Mouse (Mus musculus): ENCODE data around the gene B3gnt2. TPM values are rescaled to one million over a fixed set of nuclear protein-coding genes. Genes with fewer than 3 reads are reported as not detected.

The B3gnt2 gene
- total RNA-seq (2022): 100 to 1,000 TPM in 1 of 4 experiments, 10 to 100 TPM in 3; 55.0 to 101 (median 68.4) TPM

DNA sequence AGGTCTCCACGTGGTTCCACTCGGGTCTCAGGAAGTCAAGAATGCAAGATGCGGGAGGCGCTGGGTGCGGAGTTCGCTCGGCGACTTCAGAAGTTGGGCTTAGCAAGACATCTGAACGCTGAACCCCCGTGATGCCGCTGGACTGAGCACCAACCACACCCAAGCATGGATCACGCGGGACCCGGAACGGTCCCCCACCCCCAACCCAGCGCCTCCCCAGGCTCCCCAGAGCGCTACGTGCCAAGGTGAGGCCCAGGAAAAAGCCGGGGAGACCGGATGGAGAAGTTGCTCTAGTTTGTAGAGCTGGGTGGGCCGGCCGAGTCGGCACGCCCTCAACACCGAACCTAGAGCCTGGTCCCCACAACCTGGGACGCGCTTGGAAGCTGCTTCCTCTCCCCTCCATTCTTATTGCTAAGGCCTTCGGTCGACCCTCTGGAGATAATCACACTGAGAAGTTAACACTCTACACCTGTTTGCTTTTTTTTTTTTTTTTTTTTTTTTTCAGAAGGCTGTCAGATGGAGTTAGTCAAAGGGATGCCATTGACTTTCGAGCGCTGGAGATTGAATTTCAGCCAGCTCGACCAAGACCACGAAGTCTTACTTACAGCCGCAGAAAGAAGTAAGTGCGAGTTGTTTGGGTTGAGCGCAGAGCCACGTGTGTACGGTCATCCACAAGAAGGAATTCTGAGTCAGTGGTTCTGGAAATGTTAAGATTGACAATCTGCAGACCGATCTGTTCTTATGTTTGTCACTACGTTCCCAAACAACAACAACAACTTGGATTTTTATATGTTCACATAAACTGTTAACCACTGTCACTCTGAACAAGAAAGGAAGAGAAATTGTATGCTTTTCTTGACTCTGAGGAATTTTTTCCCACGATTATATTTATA is at the start of gene B3gnt2:
Gene B3gnt2, minus strand, starts transcription at position 627 of the 893 bp plus-strand sequence.
- peak; percentile 53 for DNase-seq

DNA sequence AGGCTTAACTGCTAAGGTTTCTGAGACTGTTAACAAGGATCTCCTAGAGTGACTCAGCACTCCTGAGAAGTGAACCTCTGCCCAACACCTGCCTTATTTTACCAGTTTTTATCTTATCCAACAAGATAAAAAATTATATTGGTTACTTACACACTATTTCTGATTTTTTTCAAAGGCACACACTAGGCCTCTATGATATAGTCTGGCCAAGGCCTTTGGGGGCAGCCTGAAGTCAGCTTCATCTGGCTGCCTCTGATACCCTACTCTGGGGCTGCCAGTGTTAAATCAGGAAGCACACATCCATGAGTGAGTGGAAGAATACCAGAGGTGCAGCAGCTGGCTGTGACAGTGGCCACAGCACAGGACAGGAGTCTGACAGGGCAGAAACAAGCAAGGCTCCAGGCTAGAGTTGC is 45.7 kb upstream of the B3gnt2 start:
- DNase-seq: no peak

DNA sequence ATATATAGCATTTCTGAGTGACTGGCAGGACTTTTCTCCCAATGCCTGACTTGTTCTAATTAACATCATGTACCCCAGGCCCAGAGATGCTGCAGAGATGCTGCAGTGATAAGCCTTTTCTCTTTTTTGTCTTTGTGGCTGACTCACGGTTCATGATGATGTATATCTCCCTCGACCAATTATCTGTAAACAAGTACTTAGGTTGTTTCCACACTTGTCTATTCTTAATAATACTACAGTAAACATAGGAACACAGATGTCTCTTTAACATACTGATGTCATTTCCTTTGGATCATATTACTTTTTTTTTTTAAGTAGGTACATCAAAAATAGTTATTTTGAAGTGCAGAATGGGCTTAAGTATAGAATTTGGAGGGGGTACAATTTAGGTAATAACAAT is 42.2 kb upstream of the B3gnt2 start:
- DNase-seq: no peak

DNA sequence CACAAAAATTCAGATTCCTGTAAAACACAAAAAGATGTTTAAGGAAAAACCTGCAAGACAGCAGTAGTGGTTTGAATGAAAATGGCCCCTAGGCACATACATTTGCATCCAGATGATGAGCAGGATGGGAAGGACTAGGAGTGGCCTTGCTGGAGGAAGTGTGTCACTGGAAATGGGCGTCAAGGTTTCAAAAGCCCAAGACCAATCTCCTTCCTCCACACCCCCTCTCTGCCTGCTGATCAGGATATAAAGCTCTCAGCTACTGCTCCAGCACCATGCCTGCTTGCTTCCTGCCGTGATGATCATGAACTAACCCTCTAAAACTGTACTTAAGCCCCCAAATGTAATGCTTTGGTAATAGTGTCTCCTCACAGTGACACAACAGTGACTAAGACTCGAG is 39.3 kb upstream of the B3gnt2 start:
- no peak for DNase-seq

DNA sequence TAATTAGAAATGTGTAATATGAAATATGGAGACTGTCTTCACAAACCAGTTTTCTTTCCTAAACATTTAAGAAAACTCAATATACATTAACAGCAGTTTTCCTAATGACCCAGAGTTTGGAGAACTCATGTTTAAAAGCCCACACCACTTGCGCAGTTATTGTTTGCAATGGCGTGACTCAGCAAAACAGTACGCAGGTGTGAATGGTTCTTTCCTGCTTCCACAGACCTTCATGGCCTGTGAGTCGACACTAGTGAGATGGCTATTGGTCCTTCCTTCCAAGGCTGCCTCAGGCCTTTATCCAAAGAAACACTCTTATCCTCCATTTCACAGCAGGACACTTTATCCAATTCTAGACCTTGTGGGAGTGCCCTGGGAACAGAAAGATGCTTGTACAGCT is 36.9 kb upstream of the B3gnt2 start:
- DNase-seq: no peak

DNA sequence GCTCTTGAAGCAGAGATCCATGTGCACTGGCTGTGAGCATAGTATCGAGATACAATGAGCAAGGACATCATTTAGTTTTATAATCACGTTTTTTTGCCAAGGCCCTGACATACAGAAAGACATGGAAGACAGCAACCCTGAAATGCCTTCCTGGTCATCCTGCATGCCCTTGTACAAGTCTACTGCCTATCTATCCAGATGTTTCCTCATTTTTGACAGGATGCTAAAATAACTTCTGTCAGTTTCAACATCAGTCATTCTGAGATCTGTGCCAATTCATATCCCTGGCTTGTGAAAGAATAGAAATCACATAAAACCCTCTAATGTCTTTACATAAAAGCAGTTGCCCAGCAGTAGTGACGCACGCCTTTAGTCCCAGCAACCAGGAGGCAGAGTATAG is 36.4 kb upstream of the B3gnt2 start:
- DNase-seq: no peak

DNA sequence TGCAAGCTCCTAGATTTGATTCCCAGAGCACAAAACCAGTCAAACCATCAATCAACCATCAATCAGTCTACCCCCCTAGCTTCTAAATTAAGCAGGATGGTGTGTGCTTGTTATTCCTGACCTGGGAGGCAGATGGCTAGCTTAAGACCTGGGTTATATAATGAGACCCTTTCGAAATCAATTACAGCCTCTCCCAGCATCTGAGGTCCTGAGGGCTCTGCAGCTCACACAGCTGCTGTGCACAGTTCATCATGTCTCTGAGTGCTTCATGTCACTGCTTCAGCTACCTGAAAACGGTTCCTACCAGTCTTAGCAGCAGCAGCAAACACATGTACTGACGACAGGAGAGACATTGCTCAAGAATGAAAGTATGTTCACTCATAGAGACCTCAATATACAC is 32.3 kb upstream of the B3gnt2 start:
- no peak for DNase-seq

DNA sequence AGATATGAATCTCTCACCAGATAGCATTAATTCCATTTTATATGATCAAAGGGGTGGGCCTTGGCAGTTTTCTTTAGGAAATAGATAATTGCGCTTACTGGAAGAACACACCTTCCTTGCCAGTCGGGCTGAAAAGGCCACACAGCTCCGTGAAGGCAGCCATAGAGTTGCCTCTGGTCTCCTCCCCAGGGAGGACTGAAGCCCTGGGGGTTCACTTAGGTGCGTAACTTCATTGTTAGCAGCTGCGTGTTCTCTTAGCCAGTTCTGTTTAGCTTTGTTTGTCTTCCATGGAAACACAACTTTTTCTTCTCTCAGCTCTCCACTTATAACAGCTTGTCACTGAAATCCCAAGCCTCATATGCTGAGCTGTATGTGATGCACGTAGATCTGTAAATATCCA is 31.7 kb upstream of the B3gnt2 start:
- DNase-seq: no peak

DNA sequence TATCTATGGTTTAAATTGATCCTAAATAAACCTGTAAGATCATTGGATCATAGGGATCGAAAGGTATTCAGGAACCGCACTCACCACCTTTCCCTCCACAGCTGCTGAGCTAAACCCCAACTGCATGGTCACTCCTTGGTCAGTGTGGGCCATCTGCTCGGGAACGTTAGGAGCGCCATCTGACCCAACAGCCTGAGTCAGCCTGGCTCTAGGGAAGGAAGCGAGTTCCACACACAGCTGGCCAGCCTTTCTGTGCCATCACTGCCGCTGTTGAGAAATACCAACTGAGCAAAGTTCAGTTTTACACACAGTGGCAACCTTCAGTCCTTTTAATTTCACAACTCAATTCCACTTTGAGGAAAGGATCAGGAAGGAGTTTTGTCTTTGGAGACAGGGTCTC is 31.1 kb upstream of the B3gnt2 start:
- DNase-seq: peak; percentile 39

DNA sequence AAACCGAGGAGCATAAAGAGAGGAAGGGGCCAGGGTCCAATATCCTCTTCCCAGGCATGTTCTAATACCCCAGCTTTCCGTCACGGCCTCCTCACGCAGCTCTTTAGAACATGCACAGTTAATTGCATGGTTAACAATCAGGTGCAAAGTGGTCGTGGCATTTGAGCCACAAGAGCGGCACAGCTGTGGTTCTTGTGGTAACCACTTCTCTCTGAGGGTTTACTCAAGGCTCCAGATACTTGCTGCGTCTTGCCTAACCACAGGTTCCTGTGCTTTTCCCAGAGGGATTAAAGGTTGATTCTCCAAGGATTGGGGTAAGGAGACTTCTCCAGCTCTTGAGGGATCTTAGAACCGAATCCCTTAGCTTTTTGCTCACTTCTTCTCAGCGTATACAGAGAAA is 30.5 kb upstream of the B3gnt2 start:
- DNase-seq: no peak

DNA sequence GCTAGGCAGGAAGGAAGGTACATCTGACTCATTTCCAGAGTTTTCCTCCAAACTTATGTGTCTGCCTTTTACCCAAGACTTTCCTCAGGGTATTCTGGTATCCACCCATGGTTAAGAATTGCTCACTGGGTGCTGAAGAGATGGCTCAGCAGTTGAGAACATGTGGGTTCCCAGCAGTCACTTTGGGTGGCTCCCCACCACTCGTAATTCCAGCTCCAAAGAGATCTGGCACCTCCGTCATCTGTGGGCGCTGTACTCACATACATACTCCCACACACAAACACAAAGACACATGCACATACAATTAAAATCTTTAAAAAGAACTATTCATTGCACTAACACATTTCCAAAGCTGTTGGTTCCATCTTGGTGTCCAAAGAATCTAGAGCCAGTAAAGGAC is 28.5 kb upstream of the B3gnt2 start:
- no peak for DNase-seq

DNA sequence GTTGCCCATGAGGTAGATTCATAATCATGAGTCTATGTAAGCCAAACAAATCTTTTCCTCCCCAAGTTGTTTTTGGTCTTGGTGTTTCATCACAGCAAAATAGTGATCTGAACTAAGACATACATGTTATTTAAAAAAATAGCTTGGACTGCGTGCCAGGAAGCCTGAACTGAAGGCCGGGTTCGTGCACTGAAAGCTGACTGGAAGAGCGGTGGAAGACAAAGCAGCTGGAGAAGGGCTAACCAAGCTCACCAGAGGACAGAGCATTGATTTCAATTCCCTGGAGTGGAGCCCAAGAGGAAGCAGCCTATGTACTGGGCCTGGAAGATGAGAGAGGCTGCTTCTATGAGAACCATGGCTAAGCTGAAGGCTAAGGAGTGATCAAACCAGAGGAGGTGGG is 26.2 kb upstream of the B3gnt2 start:
- no peak for DNase-seq

DNA sequence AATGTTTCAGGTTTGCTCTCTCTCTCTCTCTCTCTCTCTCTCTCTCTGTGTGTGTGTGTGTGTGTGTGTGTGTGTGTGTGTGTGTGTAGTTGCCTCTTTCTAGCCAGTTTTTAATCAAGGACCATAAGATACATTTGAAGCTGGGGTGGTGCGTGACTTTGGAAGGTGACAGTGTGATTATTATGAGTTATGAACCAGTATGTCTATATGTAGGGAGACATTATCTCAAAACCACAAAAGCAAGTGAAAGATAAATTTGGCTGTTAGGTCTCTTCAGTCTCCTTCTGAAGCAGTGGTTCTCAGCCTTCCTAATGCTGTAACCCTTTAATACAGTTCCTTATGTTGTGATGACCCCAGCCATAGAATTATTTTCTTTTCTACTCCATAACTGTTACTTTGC is 24.6 kb upstream of the B3gnt2 start:
- DNase-seq: no peak

DNA sequence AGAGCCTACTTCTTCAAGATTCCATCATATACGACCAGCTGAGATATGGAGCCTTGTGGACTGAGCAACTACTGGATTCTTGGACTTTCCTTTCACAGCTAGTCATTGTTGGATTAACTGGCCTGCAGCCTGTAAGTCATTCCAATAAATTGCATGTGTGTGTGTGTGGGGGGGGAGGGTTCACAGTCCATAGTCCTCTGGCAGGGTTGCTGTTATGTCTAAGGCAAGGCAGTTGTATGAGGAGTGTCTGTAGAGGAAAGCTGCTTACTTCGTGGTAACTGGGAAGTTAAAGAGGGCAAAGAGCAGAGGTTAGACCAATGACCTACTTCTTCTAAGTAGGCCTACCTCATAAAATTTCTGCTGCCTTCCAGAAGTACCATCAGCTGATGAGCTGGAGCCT is 22.9 kb upstream of the B3gnt2 start:
- no peak for DNase-seq

DNA sequence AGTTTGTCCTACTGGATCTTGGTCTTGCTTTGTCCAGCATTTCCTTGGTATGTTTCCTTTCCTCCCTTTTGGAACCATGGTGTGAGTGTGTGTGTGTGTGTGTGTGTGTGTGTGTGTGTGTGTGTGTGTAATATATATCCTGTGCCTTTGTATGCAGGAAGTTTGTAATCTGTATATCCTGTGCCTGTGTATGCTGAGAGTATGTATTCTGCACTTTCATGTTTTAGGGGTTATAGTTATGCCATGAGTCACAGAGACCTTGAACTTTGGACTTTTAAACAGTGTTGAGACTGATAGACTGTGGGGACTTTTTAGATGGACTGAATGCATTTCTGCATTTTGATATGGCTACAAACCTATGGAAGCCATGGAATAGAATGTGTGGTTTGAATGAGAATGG is 22.2 kb upstream of the B3gnt2 start:
- DNase-seq: no peak

DNA sequence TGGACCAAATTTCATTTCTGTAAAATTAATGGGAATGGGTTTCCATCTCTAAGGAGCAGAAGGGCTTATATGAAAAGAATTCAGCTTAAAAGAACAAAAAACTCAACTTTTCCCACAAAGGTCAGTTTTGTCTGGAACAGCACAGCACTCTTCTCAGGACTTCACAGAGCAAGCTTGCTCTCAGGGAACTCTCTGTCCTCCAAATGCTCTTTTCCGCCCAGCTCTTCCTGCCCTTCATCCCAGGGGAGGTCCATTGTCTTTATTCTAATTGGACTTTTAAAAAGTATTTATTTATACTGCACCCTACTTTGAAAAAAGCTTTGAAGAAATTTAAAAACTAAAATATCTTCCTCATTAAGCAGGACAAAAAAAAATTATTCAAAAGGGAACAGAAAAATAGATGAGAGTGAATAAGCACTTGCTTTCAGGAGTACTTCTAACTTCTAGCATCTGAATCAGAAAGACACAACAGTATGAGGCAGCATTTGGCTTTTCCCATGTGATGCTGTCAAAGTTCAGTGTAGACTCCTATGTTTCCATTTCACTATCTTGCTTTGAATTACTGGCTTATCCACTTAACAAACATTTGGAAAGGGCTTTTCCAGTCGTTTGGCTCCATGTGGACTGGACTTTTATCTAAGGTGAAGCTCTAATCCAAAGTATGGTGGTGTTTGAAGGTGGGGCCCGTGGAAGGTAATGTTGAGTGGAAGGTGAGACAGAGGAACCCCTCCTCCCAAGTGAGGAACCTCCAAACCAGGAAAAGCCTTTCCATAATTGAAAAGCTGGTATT is 19.8 kb upstream of the B3gnt2 start:
- no peak for DNase-seq

DNA sequence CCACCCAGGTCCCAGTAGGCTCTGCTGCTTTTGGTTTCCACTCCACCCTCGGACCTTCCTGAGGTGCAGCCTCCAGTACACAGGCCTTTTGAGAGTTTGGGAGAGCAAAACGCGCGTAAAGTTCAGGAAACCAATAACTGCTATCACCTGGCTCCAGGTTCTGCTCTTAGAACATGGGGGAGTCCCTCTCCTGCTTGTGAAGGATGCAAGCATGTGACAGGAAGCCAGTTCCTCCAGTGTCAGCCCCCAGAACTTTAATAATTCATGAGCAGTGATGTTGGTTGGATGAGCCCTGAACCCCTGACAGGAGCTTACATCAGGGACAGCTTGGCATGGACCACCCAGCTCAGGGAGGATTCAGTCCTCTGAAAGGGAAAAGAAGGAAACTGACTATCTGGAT is 18.9 kb upstream of the B3gnt2 start:
- DNase-seq: no peak

DNA sequence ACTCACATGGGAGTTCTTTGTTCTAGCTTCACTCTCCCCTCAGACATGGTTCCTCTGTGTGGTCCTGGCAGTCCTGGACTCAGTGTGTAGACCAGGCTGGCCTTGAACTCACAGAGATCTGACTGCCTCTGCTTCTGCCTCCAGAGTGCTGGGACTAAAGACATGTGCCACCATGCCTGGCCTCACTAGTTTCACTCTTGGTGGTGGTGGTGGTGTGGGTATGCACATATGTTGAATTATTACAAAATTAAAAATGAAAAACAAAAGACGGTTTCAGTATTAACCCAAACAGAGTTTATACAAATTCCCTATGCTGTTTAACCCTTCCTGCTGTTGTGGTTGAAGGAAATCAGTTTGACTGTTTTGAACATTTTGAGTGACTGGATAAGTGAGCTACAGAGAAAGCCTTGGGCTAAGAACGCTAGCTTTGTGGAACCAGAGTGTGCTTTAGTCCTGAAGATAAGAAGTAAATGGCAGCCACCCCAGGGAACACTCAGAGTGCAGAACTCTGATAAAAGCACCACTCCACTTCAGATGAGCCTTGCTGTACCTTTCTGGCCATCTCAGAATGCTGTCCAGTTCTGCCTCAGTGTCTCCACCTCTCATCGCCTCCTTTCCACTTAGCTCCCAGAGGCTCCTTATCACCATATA is 16.0 kb upstream of the B3gnt2 start:
- DNase-seq: no peak

DNA sequence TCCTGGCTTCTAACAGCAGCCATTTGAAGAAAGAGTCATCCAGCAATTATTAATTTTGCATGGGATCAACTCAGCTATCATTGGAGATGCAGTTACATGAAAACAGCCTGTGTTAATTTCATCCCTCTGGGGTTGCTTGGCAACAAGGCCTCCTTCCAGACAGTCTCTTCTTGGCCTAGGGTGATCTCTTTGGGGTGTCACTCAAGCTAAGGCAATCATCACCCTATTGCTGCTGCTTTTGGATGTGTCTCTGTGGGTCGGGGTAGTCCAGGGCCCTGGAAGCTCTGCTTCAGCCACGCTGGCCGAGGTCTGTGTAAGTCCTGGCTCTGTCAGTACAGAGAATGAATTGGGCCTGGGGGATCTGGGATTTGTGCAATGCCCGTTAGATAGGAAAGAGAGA is 14.5 kb upstream of the B3gnt2 start:
- DNase-seq: no peak

DNA sequence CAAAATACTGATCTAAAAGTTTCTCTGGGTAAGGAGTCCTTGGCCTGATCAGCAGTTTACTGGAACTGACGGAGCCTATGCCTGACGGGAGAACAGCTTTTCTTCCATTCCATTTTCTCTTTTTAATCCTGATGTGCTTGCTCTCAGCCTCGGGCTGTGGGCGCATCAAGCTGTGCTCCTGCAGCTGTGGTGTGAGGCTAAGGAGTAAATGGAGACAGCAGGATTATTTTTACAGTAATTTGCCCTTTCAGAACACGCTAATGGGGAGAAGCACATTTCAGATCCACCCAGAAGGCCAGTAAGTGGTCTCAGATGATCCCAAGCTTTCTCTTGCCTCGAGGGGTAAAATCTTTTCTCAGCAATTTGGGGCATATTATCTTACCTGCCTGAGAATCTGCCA is 14.0 kb upstream of the B3gnt2 start:
- no peak for DNase-seq

DNA sequence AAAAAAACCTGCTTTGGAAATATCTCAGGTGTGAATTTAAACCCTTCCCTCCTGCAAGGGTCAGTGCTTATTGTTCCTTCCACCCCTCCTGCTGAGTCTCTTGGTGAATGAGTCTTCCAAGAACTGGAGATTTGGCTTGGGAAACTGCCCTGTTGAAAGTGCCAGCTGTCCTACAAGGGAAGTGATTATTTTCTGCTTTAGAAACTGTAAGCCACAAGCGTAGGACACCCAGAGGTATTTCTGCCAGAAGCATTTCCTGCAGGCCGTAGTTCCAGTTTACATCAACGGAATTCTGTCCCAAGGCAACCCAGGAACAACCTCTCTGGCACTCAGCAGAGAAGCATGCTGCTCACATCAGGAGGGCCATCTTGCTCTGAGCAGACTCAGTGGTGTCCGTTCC is 12.6 kb upstream of the B3gnt2 start:
- no peak for DNase-seq

DNA sequence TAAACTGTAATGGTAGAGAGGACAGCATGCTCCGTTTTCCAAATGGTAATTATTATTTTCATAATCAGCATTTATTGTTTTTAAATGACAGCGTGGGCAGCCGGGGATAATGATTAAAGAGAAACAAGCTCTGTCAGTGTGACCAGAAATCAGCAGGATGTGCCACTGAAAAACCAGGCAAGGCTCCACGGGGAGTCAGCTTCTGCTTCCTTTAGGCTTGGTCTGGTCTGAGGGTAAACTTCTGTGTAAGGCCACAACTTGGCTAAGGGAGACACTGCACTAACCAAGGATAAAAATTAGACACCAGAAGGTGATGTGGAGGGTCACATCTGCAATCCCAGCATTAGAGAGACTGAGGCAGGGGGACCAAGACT is 11.5 kb upstream of the B3gnt2 start:
- no peak for DNase-seq

DNA sequence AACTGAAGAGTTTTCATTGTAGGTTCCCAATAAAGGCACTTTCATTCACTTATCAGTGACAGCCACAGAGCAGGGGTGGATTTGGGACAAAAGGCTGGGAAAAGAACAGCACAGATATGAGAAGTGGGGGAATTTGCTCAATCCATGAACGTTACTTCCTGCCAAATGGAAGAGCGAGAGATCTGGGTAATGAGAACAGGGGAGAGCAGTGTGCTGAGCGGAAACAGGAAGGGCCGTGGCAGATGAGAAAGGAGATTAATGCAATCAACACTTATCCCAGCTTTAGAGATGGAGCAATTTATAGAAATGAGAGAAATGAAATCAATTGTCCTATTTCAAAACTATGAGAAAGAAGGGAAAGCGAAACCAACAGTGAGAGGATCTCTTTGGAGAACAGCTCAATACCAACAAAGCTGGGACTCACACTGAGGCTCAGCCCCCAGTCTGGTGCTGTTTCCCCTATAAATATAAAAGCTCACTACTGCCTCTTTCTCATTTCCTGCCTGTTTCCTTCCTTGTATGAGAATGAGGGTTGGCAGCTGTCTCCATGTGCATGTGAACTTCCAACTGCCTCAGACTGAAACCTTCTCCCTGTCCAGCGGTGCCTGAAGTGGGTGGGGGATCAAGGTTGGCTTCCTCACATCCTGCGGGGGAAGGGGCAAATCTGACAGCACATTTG is 11.0 kb upstream of the B3gnt2 start:
- no peak for DNase-seq
